Mouse (Mus musculus) C2C12 (cell line): ENCODE measurements around the gene Nudt14. TPM values are rescaled to one million over a fixed set of nuclear protein-coding genes. Genes with fewer than 3 reads are reported as not detected.

Experiments
- H3K27me3 ChIP-seq: one replicate; pipeline ENCODE4 v1.6.1; 2011; ENCODE audit not compliant: control insufficient read depth, insufficient read depth, insufficient read length
- H3K36me3 ChIP-seq: one replicate; pipeline ENCODE4 v1.6.1; 2011; ENCODE audit not compliant: control insufficient read depth, insufficient read depth
- H3K4me3 ChIP-seq: one replicate; pipeline ENCODE4 v1.5.1; 2011; ENCODE audit warnings: mild to moderate bottlenecking, control low read depth; ENCODE audit not compliant: poor library complexity, insufficient read depth, severe bottlenecking
- H3K79me2 ChIP-seq: one replicate; pipeline ENCODE4 v1.6.1; 2011; ENCODE audit not compliant: control insufficient read depth, insufficient read depth
- H3K79me3 ChIP-seq: one replicate; pipeline ENCODE4 v1.6.1; 2011; ENCODE audit warnings: low read depth, control low read depth
- H3ac ChIP-seq: one replicate; pipeline ENCODE3; 2011; ENCODE audit warnings: low read depth; ENCODE audit not compliant: control insufficient read depth, insufficient read length
- CEBPB ChIP-seq: IDR thresholded peaks from one replicate; pipeline ENCODE4 v1.6.1; 2011; ENCODE audit warnings: low read depth, mild to moderate bottlenecking, control low read depth, moderate library complexity
- CTCF ChIP-seq: IDR thresholded peaks from one replicate; pipeline ENCODE4 v1.5.1; 2011; ENCODE audit not compliant: control insufficient read depth, insufficient read depth, insufficient read length
- FOSL1 ChIP-seq: IDR thresholded peaks from one replicate; pipeline ENCODE4 v1.8.0; 2011; ENCODE audit warnings: mild to moderate bottlenecking, low read length; ENCODE audit not compliant: poor library complexity, insufficient read depth, severe bottlenecking
- MAX ChIP-seq: IDR thresholded peaks from one replicate; pipeline ENCODE4 v1.6.1; 2011; ENCODE audit warnings: mild to moderate bottlenecking, control low read depth
- MYOD1 ChIP-seq: IDR thresholded peaks from one replicate; pipeline ENCODE4 v1.6.1; 2011; ENCODE audit warnings: low read depth; ENCODE audit not compliant: control insufficient read depth, insufficient read length
- MYOG ChIP-seq: IDR thresholded peaks from one replicate; pipeline ENCODE4 v1.6.1; 2011; ENCODE audit not compliant: control insufficient read depth, insufficient read length; ENCODE audit errors: extremely low read depth
- USF1 ChIP-seq: IDR thresholded peaks from one replicate; pipeline ENCODE4 v1.6.1; 2011; ENCODE audit warnings: low read depth, mild to moderate bottlenecking, control low read depth, moderate library complexity
- microRNA-seq: library from miRNA; unstranded; fragments of <30 nt; microRNA quantifications from one replicate; pipeline ENCODE4, GENCODE M21; 2019; ENCODE audit warnings: borderline microRNAs expressed
- polyA plus RNA-seq: library from polyadenylated mRNA; unstranded; fragments of >200 nt; fragmentation: generic; extraction: Trizol; gene quantifications from one replicate; pipeline ENCODE4 v1.2.1, GENCODE M21; 2012; ENCODE audit warnings: missing spikeins

Gene Nudt14
- polyA plus RNA-seq, 1 experiment, result 77.7 TPM

DNA sequence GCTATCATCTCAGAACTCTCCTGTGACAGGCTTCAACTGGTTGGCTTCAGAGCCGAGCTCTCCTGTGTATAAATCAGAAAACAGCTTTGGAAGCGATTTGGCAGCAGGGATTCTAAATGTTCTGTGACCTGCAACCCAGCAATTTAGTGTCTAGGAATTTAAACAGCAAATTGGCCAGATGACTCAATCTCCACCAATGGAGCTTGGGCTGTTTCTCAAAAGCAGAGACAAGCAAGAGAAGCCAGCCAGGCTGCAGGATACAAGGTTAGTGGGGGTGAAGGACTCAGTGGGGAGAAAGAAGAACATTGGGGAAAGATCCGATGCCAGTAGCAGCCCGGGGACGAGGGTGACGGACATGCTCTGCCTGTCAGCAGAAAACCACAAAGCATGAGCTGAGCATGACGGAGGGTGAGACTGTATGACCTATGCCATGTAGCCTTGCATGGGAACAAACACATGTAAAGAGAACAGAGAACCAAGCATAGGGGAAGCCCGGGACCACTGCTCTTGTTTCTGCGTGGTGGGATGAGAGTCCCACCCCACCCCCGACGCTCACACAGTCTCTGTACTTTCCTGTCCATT is 47.5 kb downstream of the Nudt14 start:
- H3ac ChIP-seq, result no peak overlapping the region
- no peaks in the 10 kb centered on the region for H3K36me3 ChIP-seq
- no peaks in the 10 kb centered on the region for H3K79me3 ChIP-seq
- no peaks in the 10 kb centered on the region for H3K27me3 ChIP-seq
- no peaks in the 10 kb centered on the region for H3K79me2 ChIP-seq
- no peak overlapping the region for H3K4me3 ChIP-seq
- TF ChIP-seq CEBPB (no peak), MAX (no peak), MYOD1 (no peak), CTCF (no peak), FOSL1 (no peak), MYOG (no peak), USF1 (no peak)

GRCm38 (mm10) chr12:112885465-112885864 is 56.5 kb downstream of the Nudt14 start:
- H3K27me3 ChIP-seq, result no peaks in the 10 kb centered on the region
- no peaks in the 10 kb centered on the region for H3K79me2 ChIP-seq
- H3K79me3 ChIP-seq, result no peaks in the 10 kb centered on the region
- H3K36me3 ChIP-seq, result no peaks in the 10 kb centered on the region
- H3K4me3 ChIP-seq, result no peak overlapping the region
- H3ac ChIP-seq, result no peak overlapping the region
- TF ChIP-seq MAX (no peak), MYOD1 (no peak), CTCF (no peak), CEBPB (no peak), FOSL1 (no peak), MYOG (no peak), USF1 (no peak)

Small RNA genes lying within 50 kb of the gene (microRNA-seq; reads per million reads assigned to microRNA genes)
- not detected for gene Mir6941

Other genes with a start within 250 kb of the Nudt14 start
- 33.3 TPM for gene Cep170b, start 221.7 kb downstream of the Nudt14 start, polyA plus RNA-seq
- gene Pld4, start 181.5 kb downstream of the Nudt14 start, polyA plus RNA-seq, result not detected
- 15.8 TPM for gene Ahnak2, start 139.5 kb downstream of the Nudt14 start, polyA plus RNA-seq
- 25.2 TPM for gene Clba1, start 133.2 kb downstream of the Nudt14 start, polyA plus RNA-seq
- gene Cdca4, start 112.7 kb downstream of the Nudt14 start, polyA plus RNA-seq, result 61.9 TPM
- 0.06 TPM for gene Gpr132, start 73.9 kb downstream of the Nudt14 start, polyA plus RNA-seq
- 85.1 TPM for gene Jag2, start 12.3 kb downstream of the Nudt14 start, polyA plus RNA-seq
- 17.2 TPM for gene Btbd6, start 34.4 kb upstream of the Nudt14 start, polyA plus RNA-seq
- gene Brf1, start 58.6 kb upstream of the Nudt14 start, polyA plus RNA-seq, result 27.2 TPM
- 48.8 TPM for gene Pacs2, start 72.4 kb upstream of the Nudt14 start, polyA plus RNA-seq
- gene Tex22, start 132.4 kb upstream of the Nudt14 start, polyA plus RNA-seq, result not detected
- 90.8 TPM for gene Mta1, start 156.2 kb upstream of the Nudt14 start, polyA plus RNA-seq
- 775 TPM for gene Crip2, start 198.1 kb upstream of the Nudt14 start, polyA plus RNA-seq
- gene Crip1, start 204.2 kb upstream of the Nudt14 start, polyA plus RNA-seq, result 1,644 TPM
- 23.8 TPM for gene Tedc1, start 214.3 kb upstream of the Nudt14 start, polyA plus RNA-seq
- 6.3 TPM for gene Tmem121, start 243.8 kb upstream of the Nudt14 start, polyA plus RNA-seq